Mouse (Mus musculus) MEL (cell line): ENCODE data around the gene Slc24a4. TPM values are rescaled to one million over a fixed set of nuclear protein-coding genes. Genes with fewer than 3 reads are reported as not detected.
A peak's percentile ranks its signal among the peaks of the same experiment; 100 is the strongest.

Experiments used
- DNase-seq: peaks from one replicate; pipeline ENCODE4 v3.0.0; 2011; ENCODE audit warnings: low read depth, low spot score
- H3K27ac ChIP-seq: 2 replicates; pipeline ENCODE4 v1.5.1; 2012; ENCODE audit warnings: low read depth, mild to moderate bottlenecking, control low read depth, low read length, moderate library complexity; ENCODE audit not compliant: control insufficient read depth
- H3K27me3 ChIP-seq, 2 experiments: fragments of 150-350 bp in 1 of 2; sonication (generic) in 1 of 2; 2 replicates each; pipeline ENCODE4 v1.6.1; 2012; ENCODE audit warnings: low read length in 2 of 2, mild to moderate bottlenecking in 2 of 2, improper control_type of control experiment in 1 of 2, moderate library complexity in 1 of 2; ENCODE audit not compliant: insufficient read depth in 2 of 2, control insufficient read depth in 1 of 2
- H3K36me3 ChIP-seq, 2 experiments: 2 replicates each; pipeline ENCODE4 v1.6.1; 2012 to 2014; ENCODE audit warnings: low read length in 2 of 2, improper control_type of control experiment in 1 of 2, inconsistent platforms in 1 of 2, mild to moderate bottlenecking in 1 of 2; ENCODE audit not compliant: insufficient read depth in 2 of 2, control insufficient read depth in 1 of 2
- H3K4me1 ChIP-seq, 2 experiments: fragments of 150-350 bp in 1 of 2; sonication (generic) in 1 of 2; 2 replicates each; pipeline ENCODE4 v1.6.1; 2012; ENCODE audit warnings: low read length in 2 of 2, improper control_type of control experiment in 1 of 2, mild to moderate bottlenecking in 1 of 2; ENCODE audit not compliant: insufficient read depth in 2 of 2, control insufficient read depth in 1 of 2
- H3K4me3 ChIP-seq, 2 experiments: fragments of 150-350 bp in 1 of 2; sonication (generic) in 1 of 2; 2 replicates each; pipeline ENCODE4 v1.5.1; 2012; ENCODE audit warnings: low read depth in 2 of 2, low read length in 2 of 2, mild to moderate bottlenecking in 2 of 2, moderate library complexity in 2 of 2, control low read depth in 1 of 2, improper control_type of control experiment in 1 of 2; ENCODE audit not compliant: control insufficient read depth in 1 of 2, insufficient read depth in 1 of 2
- H3K79me2 ChIP-seq: 2 replicates; pipeline ENCODE4 v1.6.1; 2012; ENCODE audit warnings: mild to moderate bottlenecking, low read length, moderate library complexity; ENCODE audit not compliant: control insufficient read depth, poor library complexity, insufficient read depth
- H3K9ac ChIP-seq: 2 replicates; pipeline ENCODE4 v1.6.1; 2012; ENCODE audit warnings: low read depth, mild to moderate bottlenecking, control low read depth, low read length, moderate library complexity; ENCODE audit not compliant: control insufficient read depth, poor library complexity, severe bottlenecking
- H3K9me3 ChIP-seq: fragments of 150-350 bp; sonication (generic); replicated peaks from 2 replicates; pipeline ENCODE4 v1.6.1; 2012; ENCODE audit warnings: mild to moderate bottlenecking, low read length, improper control_type of control experiment, moderate library complexity; ENCODE audit not compliant: insufficient read depth
- CTCF ChIP-seq, 3 experiments: IDR thresholded peaks in 2 of 3; conservative IDR thresholded peaks in 1 of 3; 2 replicates each; pipeline ENCODE4 v1.5.1; 2011 to 2012; ENCODE audit warnings: low read length in 3 of 3, low read depth in 2 of 3, mild to moderate bottlenecking in 2 of 3, improper control_type of control experiment in 1 of 3, inconsistent platforms in 1 of 3, mixed read lengths in 1 of 3, moderate library complexity in 1 of 3; ENCODE audit not compliant: control insufficient read depth in 1 of 3, insufficient read depth in 1 of 3, poor library complexity in 1 of 3, severe bottlenecking in 1 of 3
- E2F4 ChIP-seq: IDR thresholded peaks from 2 replicates; pipeline ENCODE4 v1.6.1; 2011; ENCODE audit warnings: low read depth, low read length, improper control_type of control experiment, borderline replicate concordance
- ELF1 ChIP-seq: IDR thresholded peaks from 2 replicates; pipeline ENCODE4 v1.6.1; 2014; ENCODE audit warnings: low read depth, mild to moderate bottlenecking, inconsistent platforms, low read length, improper control_type of control experiment, moderate library complexity
- EP300 ChIP-seq, 2 experiments: IDR thresholded peaks; 2 replicates each; pipeline ENCODE4 v1.6.1; 2011; ENCODE audit warnings: improper control_type of control experiment in 2 of 2, low read length in 2 of 2, low read depth in 1 of 2, mild to moderate bottlenecking in 1 of 2
- GABPA ChIP-seq: IDR thresholded peaks from 2 replicates; pipeline ENCODE4 v1.6.1; 2012; ENCODE audit warnings: low read depth, mild to moderate bottlenecking, inconsistent platforms, low read length, improper control_type of control experiment, moderate library complexity
- GATA1 ChIP-seq: IDR thresholded peaks from 2 replicates; pipeline ENCODE4 v1.6.1; 2011; ENCODE audit warnings: low read depth, low read length, improper control_type of control experiment
- JUND ChIP-seq: IDR thresholded peaks from 2 replicates; pipeline ENCODE4 v1.6.1; 2011; ENCODE audit warnings: low read depth, mild to moderate bottlenecking, improper control_type of control experiment, low read length
- KAT2A ChIP-seq: conservative IDR thresholded peaks from 2 replicates; pipeline ENCODE4 v1.6.1; 2012; ENCODE audit warnings: low read depth, low read length, improper control_type of control experiment, inconsistent platforms
- MAX ChIP-seq: IDR thresholded peaks from 2 replicates; pipeline ENCODE4 v1.6.1; 2011; ENCODE audit warnings: low read length, improper control_type of control experiment
- MAZ ChIP-seq: IDR thresholded peaks from 2 replicates; pipeline ENCODE4 v1.6.1; 2012; ENCODE audit warnings: low read depth, mild to moderate bottlenecking, inconsistent platforms, low read length, improper control_type of control experiment
- MYC ChIP-seq: IDR thresholded peaks from 2 replicates; pipeline ENCODE4 v1.6.1; 2011; ENCODE audit warnings: low read depth, mild to moderate bottlenecking, low read length, improper control_type of control experiment, moderate library complexity
- NRF1 ChIP-seq: IDR thresholded peaks from 2 replicates; pipeline ENCODE4 v1.6.1; 2014; ENCODE audit warnings: low read depth, mild to moderate bottlenecking, inconsistent platforms, low read length, improper control_type of control experiment, moderate library complexity; ENCODE audit not compliant: poor library complexity, insufficient read depth, severe bottlenecking
- RAD21 ChIP-seq: IDR thresholded peaks from 2 replicates; pipeline ENCODE4 v1.6.1; 2011; ENCODE audit warnings: mild to moderate bottlenecking, low read depth, low read length, improper control_type of control experiment
- RCOR1 ChIP-seq: IDR thresholded peaks from 2 replicates; pipeline ENCODE4 v1.6.1; 2012; ENCODE audit warnings: low read depth, mild to moderate bottlenecking, inconsistent platforms, low read length, improper control_type of control experiment
- SIN3A ChIP-seq: IDR thresholded peaks from 2 replicates; pipeline ENCODE4 v1.6.1; 2012; ENCODE audit warnings: low read length, improper control_type of control experiment, inconsistent platforms
- TAL1 ChIP-seq: IDR thresholded peaks from 2 replicates; pipeline ENCODE4 v1.6.1; 2012; ENCODE audit warnings: mild to moderate bottlenecking, inconsistent platforms, low read length, moderate library complexity, mixed read lengths
- TCF12 ChIP-seq: IDR thresholded peaks from 2 replicates; pipeline ENCODE4 v1.6.1; 2014; ENCODE audit warnings: low read depth, mild to moderate bottlenecking, inconsistent platforms, low read length, improper control_type of control experiment, moderate library complexity
- USF1 ChIP-seq: IDR thresholded peaks from 2 replicates; pipeline ENCODE4 v1.6.1; 2014; ENCODE audit warnings: low read depth, mild to moderate bottlenecking, inconsistent platforms, low read length, improper control_type of control experiment, moderate library complexity
- ZC3H11A ChIP-seq: IDR thresholded peaks from 2 replicates; pipeline ENCODE4 v1.6.1; 2012; ENCODE audit warnings: low read depth, mild to moderate bottlenecking, inconsistent platforms, low read length, improper control_type of control experiment
- ZMIZ1 ChIP-seq: IDR thresholded peaks from 2 replicates; pipeline ENCODE4 v1.6.1; 2012; ENCODE audit warnings: low read depth, mild to moderate bottlenecking, inconsistent platforms, low read length, improper control_type of control experiment, moderate library complexity
- ZNF384 ChIP-seq: IDR thresholded peaks from 2 replicates; pipeline ENCODE4 v1.6.1; 2012; ENCODE audit warnings: low read depth, mild to moderate bottlenecking, inconsistent platforms, low read length, improper control_type of control experiment
- polyA plus RNA-seq, 2 experiments: library from polyadenylated mRNA; stranded (reverse) in 1 of 2; unstranded in 1 of 2; fragments of >175 nt in 1 of 2; fragments of >200 nt in 1 of 2; gene quantifications; 2 replicates each; pipeline versions ENCODE4 v1.2.1 to v1.2.4; 2012; ENCODE audit warnings: low replicate concordance in 2 of 2, low read depth in 1 of 2; ENCODE audit not compliant: insufficient read length in 2 of 2, insufficient read depth in 1 of 2, missing spikeins in 1 of 2
- total RNA-seq: library from RNA; depleted of rRNA; stranded (reverse); fragments of 300-350 nt; gene quantifications from 2 replicates; pipeline ENCODE4 v1.2.3, GENCODE M21; 2012

Slc24a4 gene
- total and polyA plus RNA-seq, 3 experiments = not detected

DNA sequence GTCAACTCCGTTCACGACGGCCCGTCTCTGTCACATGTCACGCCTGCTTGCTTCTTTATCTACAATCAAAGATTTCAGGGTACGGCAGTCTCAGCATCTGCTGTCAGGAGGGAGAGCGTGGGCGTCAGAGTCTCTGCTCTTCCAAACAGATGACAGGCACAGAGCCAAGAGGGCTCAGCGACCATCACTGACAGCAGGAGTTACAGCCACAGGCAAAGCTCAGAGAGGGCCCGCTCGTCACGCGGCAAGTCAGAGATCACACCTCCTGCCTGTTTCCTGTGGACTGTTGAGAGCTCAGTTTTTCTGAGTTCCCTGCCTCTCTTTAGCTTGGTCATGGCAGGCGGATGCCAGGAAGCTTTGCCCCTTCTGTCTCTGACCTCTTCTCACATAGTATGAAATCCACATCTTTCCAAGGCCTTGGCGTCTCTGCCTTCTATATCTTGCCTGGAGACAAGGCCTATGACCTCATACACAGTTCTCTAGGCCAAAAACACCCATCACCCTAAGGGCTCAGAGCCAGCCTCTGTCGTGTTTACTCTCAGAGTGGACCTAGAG, 180.0 kb downstream of the Slc24a4 start (continued):
- TF ChIP-seq E2F4 = no peak
- peak; percentile 81; the same call in 1 of the 2 replicates for TF ChIP-seq RCOR1
- TF ChIP-seq ELF1 = no peak
- TF ChIP-seq GABPA = no peak
- TF ChIP-seq MAZ = no peak
- peak; percentile 48 to 69 for TF ChIP-seq EP300 (IDR thresholded peaks at IDR 0.05; ENCODE audit: low read depth in 1 of 2, low read length in 2 of 2)
- no peak for TF ChIP-seq ZMIZ1
- no peak for TF ChIP-seq RAD21
- no peak for TF ChIP-seq ZC3H11A
- no peak for TF ChIP-seq NRF1
- no peak for TF ChIP-seq CTCF (IDR thresholded peaks at IDR 0.05 in 2 of 3, conservative IDR thresholded peaks at IDR 0.05 in 1 of 3; ENCODE audit: control insufficient read depth in 1 of 3, insufficient read depth in 1 of 3, low read depth in 2 of 3, low read length in 3 of 3, poor library complexity in 1 of 3, severe bottlenecking in 1 of 3)
- TF ChIP-seq JUND = no peak
- TF ChIP-seq KAT2A = no peak
- peak; percentile 89 for TF ChIP-seq MAX
- no peak for TF ChIP-seq ZNF384
- TF ChIP-seq SIN3A = peak; percentile 53; the same call in 1 of the 2 replicates
- 0 out of 2 replicates have a peak, but pooled peaks have one; percentile 22 for TF ChIP-seq MYC

DNA sequence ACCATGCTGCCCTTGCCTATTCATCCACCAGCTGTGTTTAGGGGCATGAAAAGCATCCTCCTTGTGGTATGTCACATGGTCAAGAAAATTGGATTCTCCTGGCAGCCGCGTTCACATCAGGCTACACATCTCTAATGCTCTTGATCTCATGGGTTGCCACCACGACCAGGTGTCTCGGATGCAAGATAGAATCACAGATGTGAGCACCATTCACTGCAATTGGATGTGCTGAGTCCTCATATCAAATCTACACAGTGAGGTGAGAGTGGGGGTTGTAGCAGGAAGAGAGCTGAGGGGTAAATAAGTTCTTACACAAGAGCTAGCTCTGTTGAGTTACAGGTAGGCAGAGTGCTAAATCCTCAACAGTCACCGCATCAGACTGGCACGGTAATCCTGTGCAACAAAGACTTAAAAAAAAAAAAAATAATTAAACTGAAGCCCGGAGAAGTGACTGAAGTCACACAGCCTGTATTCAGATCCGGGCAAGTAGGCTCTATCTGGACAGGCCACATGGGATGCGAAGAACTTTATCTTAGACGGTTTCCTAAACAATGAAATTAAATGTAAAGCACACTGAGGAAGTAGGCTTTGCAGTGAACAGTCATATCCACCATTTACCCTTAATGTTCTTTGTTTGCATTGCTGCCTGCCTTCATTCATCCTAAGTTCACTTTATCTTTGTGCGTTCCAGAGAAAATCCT, 180.7 kb downstream of the Slc24a4 start:
- Histone ChIP-seq H3K4me3 (no peak overlapping the region), H3K9me3 (no peaks in the 10 kb centered on the region), H3K79me2 (no peaks in the 10 kb centered on the region), H3K27me3 (no peaks in the 10 kb centered on the region), H3K36me3 (peaks cover 0 to 9% of the 10 kb centered on the region in 2 experiments; a peak in 2 of 4 replicates), H3K4me1 (peaks cover 0 to 19% of the 10 kb centered on the region in 2 experiments; a peak in 3 of 4 replicates), H3K27ac (no peak overlapping the region), H3K9ac (no peak overlapping the region)
- peak; percentile 45 for DNase-seq
- 0 out of 2 replicates have a peak, but pooled peaks have one; percentile 14 for TF ChIP-seq TCF12
- 0 out of 2 replicates have a peak, but pooled peaks have one; percentile 37 for TF ChIP-seq MYC
- no peak for TF ChIP-seq SIN3A
- TF ChIP-seq USF1 = no peak
- 0 out of 2 replicates have a peak, but pooled peaks have one; percentile 17 for TF ChIP-seq GATA1
- TF ChIP-seq EP300 (IDR thresholded peaks at IDR 0.05; ENCODE audit: low read depth in 1 of 2, low read length in 2 of 2) = peak in 1 of 2 experiments; percentile 44; a peak in 1 of 4 replicates
- TF ChIP-seq TAL1 = peak; percentile 52
